Mouse (Mus musculus): ENCODE results near the gene Ifi27.

Ifi27 gene

DNA sequence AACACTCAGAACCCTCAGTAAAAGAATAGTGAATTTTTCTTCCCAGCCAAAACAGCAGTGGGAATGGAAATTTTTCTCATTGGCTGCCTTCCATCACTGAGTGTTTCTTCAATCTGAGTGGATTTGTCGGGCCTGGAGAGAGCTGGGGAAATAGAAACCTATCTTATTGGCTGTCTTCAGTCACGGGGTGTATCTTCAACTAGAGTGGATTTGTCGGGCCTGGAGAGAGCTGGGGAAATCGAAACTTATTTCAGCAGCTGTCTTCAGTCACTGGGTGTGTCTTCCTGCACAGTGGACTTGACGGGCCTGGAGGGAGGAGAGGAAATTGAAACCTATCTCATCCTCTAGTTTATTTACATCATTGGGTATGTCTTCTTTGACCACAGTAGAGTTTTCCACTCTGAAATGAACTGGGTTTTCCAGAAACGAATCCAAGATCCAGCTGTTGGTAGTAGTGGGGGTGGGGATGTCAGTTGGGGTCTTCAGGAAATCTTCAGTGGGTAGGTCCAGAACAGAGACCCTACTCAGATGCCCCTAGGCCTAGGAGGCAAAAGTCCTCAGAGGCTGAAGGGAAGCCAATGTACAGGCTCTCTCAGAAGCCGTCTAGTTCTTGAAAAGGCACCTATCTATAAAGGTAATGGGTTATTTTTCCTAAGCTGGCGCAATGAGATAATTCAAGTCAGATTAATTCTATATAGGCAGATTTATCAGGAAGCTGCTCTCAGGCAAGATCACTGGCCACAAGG, at the start of gene Ifi27:
TSS of gene Ifi27 (plus strand) at position 226 of the 746 bp plus-strand sequence.
- no peak for TF ChIP-seq GATA4 (IDR thresholded peaks at IDR 0.05; ENCODE audit: insufficient replicate concordance, low read length)

- no peak for TF ChIP-seq GATA4 (IDR thresholded peaks at IDR 0.05; ENCODE audit: insufficient replicate concordance, low read length)
These were observed 45.3 kb upstream of the Ifi27 start, which contains the start of gene Otub2 for GRCm38 (mm10) chr12:103388505-103389347. Otub2 (plus strand) TSS chr12:103388682.

DNA sequence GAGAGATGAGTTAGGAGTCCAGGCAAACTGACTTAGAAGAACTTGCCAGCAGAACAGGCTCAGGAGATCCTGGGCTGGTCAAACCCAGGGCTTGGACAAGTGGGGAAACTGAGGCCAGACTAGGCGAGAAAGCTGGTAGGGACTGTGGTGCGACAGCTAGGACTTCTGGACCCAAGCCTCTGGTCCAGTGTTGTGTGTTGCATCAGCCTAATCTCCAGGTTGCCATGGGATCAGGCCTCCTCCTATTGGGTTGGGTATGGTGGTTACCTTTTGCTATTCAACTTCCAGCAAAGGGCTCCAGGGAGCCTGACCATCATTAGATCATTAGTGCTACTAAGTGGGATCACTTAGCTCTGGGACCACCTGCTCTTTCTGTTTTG, 44.7 kb upstream of the Ifi27 start:
- TF ChIP-seq GATA4 (IDR thresholded peaks at IDR 0.05; ENCODE audit: insufficient replicate concordance, low read length) = no peak

- no peak for TF ChIP-seq GATA4 (IDR thresholded peaks at IDR 0.05; ENCODE audit: insufficient replicate concordance, low read length)
These were observed 44.0 kb upstream of the Ifi27 start for GRCm38 (mm10) chr12:103389982-103390381.

DNA sequence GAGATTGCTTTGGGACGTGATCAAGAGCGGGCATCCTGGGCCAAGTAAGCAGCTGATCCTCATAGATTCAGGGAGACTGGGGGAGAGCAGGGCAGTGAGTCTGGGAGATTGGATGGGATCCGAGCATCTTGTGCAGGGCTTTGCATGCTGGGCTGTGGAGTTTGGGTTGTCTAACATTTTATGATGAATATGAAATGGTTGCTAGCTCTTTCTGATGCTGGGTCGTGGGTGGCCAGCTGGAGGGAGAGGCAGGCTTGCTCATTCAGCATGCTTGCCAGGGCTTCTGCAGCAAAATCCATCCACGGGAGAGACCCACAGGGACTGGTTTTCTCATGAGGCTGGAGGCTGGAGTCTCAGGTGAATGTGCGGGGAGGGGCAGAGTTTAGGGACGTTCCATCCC, 42.9 kb upstream of the Ifi27 start:
- TF ChIP-seq GATA4 (IDR thresholded peaks at IDR 0.05; ENCODE audit: insufficient replicate concordance, low read length) = no peak

DNA sequence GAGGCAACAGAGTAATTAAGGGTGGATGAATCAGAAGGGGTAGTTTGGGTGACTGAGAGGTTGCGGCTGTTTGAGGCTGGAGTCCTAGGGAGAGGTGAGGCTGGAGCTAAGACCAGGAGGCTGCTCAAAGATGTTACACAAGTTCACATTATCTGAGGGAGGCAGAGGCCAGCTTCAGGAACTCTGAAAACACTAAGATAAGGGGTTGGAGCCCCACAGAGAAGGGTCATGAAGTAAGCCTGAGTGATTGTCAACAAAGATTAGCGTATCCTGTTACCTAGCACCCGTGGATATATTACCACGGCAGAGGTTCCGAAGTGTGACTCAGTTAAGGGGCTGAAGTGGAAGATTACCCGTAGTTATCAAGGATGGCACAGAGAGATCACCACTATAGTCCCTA, 40.5 kb upstream of the Ifi27 start:
- TF ChIP-seq GATA4 (IDR thresholded peaks at IDR 0.05; ENCODE audit: insufficient replicate concordance, low read length) = no peak

- TF ChIP-seq GATA4 (IDR thresholded peaks at IDR 0.05; ENCODE audit: insufficient replicate concordance, low read length) = no peak
These were observed 38.3 kb upstream of the Ifi27 start for GRCm38 (mm10) chr12:103395486-103396275.

DNA sequence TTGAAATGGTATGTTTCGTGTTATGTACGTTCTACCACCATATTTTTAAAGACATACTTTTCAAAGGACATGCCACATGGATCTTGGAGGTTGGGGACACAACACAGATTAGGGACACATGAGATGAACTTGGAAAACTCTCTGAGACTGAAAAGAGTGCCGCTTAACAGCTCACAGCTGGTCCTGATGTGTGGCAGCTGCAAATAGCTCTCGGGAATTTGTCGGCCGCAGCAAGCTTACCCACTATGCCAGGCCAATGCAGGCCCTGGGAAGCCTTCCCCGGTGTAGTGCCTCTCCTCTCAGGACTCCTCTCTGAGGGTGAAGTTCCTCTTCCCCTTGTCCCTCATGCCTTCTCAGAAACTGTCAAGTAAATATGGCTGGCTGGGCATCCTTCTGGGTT, 37.3 kb upstream of the Ifi27 start:
- no peak for TF ChIP-seq GATA4 (IDR thresholded peaks at IDR 0.05; ENCODE audit: insufficient replicate concordance, low read length)

- TF ChIP-seq GATA4 (IDR thresholded peaks at IDR 0.05; ENCODE audit: insufficient replicate concordance, low read length) = no peak
These were observed 29.9 kb upstream of the Ifi27 start for GRCm38 (mm10) chr12:103404131-103404530.

GRCm38 (mm10) chr12:103407720-103408119, 26.3 kb upstream of the Ifi27 start, which contains the start of gene 9330161L09Rik:
9330161L09Rik (minus strand) TSS chr12:103407820.
- TF ChIP-seq GATA4 (IDR thresholded peaks at IDR 0.05; ENCODE audit: insufficient replicate concordance, low read length) = no peak

GRCm38 (mm10) chr12:103408144-103408543, 25.9 kb upstream of the Ifi27 start:
- TF ChIP-seq GATA4 (IDR thresholded peaks at IDR 0.05; ENCODE audit: insufficient replicate concordance, low read length) = no peak

- no peak for TF ChIP-seq GATA4 (IDR thresholded peaks at IDR 0.05; ENCODE audit: insufficient replicate concordance, low read length)
These were observed 8.8 kb upstream of the Ifi27 start for GRCm38 (mm10) chr12:103425016-103425728.

GRCm38 (mm10) chr12:103425729-103426470, 8.1 kb upstream of the Ifi27 start, which contains the start of gene Ddx24:
Ddx24 (minus strand) TSS chr12:103425830.
- TF ChIP-seq GATA4 (IDR thresholded peaks at IDR 0.05; ENCODE audit: insufficient replicate concordance, low read length) = peak; percentile 98; the same call in 1 of the 2 replicates

DNA sequence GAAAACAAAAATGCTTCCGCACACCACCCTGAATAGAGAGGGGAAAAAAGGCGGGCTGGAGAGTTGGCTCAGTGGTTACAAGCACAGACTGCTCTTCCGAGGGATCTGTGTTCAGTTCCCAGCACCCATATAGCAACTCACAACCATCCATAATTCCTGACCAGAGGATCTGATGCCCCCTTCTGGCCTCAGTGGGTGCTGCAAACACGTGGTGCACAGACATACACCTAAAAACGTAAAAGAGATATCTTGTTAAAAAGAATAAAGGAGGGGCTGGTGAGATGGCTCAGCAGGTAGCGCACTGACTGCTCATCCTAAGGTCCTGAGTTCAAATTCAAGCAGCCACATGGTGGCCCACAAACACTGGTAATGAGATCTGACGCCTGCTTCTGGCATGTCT, 7.3 kb upstream of the Ifi27 start:
- no peak for TF ChIP-seq GATA4 (IDR thresholded peaks at IDR 0.05; ENCODE audit: insufficient replicate concordance, low read length)

All from liver, adult (tissue).